Mouse (Mus musculus) C2C12 (cell line): ENCODE data around the gene Zbtb16.

Experiments
- CEBPB ChIP-seq: IDR thresholded peaks from one replicate; pipeline ENCODE4 v1.6.1; 2011; ENCODE audit warnings: low read depth, mild to moderate bottlenecking, control low read depth, moderate library complexity
- CTCF ChIP-seq: IDR thresholded peaks from one replicate; pipeline ENCODE4 v1.5.1; 2011; ENCODE audit not compliant: control insufficient read depth, insufficient read depth, insufficient read length
- MYOG ChIP-seq: IDR thresholded peaks from one replicate; pipeline ENCODE4 v1.6.1; 2011; ENCODE audit not compliant: control insufficient read depth, insufficient read length; ENCODE audit errors: extremely low read depth

DNA sequence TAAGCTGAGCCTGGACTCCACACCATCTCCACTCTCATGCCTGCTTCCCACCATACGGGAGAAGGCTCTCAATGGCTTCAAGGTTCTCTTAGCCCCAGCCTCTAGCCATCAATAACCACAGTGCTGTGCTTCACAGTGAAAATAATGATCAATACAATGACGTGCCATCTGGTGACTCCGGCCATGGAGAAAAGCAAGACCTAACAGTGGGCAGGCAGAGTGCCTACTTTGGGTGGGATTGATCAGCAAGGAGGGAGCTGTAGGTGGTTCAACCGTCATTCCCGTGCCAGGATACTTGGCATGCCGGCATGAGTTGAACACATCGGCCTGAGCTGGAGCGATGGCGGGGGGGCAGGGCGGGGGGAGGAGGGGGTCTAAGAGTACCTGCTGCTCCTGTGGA is 40.3 kb downstream of the Zbtb16 start:
- no peak for TF ChIP-seq CTCF
- no peak for TF ChIP-seq CEBPB
- TF ChIP-seq MYOG: no peak
